Mouse (Mus musculus) left cerebral cortex, postnatal 25 days (tissue): ENCODE data around the gene Phactr3. TPM values are rescaled to one million over a fixed set of nuclear protein-coding genes. Genes with fewer than 3 reads are reported as not detected.
A peak's percentile ranks its signal among the peaks of the same experiment; 100 is the strongest.
"Not testable (repeated sequence)": the region's sequence is repeated elsewhere in the genome, so short reads cannot be mapped to it uniquely, and the experiment has no call there.

Experiments
- DNase-seq, 2 experiments: peaks; one replicate each; pipeline ENCODE4 v3.0.0; 2022; ENCODE audit warnings: low spot score in 2 of 2, mixed read lengths in 1 of 2
- intact Hi-C: fragments of 180-260 bp; cut with DNase I; formaldehyde crosslinking; loops from one replicate; pipeline ENCODE4 v1.15.1; 2025
- total RNA-seq, 2 experiments: library from RNA; stranded (reverse); gene quantifications; 2 replicates each; pipeline ENCODE4 v1.2.3; 2021

Gene Phactr3
- 100 to 1,000 TPM; 158 TPM for total RNA-seq

DNA sequence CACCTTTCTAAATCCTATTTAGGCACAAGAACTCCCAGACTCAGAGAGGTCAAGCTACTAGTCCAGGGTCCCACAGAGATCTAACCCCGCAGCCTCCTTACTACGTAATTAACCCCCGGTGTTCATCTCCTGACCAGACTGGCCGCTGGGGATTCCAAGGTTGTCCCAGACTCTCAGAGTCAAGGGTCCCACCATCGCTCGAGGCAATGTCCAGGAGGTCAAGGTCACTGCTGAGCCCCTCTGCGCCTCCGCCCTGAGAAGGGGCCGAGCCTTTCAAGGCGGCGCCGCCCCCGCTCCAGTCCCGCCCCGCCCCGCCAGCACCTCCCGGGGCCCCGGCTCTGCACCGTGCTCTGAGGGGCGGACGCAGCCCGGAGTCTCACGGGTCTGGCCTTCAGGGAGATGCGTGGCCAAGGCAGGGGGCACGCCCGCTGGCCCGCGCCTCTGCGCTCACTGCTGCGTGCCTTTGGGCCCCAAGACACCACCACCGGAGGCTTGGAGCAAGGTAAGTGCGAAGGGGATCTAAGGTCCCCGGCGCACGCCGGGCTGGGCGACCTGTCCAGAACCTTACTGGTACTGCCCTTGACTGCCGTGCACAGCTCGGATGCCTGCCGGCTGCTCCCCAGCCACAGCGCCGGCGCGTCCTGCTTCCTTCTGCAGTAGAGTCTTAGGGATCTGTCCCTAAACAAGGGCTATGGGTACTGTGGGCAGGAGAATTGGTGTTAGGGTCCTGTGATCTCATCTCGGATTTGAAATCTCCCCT lies at the start of gene Phactr3:
Gene Phactr3, plus strand, starts transcription at position 175 of the 760 bp plus-strand sequence.
- DNase-seq, result no peak
- intact Hi-C loops, result loop anchor here (2.0 kb wide), 1 partner anchor 16 kb away; no protein-coding TSS in a partner anchor

DNA sequence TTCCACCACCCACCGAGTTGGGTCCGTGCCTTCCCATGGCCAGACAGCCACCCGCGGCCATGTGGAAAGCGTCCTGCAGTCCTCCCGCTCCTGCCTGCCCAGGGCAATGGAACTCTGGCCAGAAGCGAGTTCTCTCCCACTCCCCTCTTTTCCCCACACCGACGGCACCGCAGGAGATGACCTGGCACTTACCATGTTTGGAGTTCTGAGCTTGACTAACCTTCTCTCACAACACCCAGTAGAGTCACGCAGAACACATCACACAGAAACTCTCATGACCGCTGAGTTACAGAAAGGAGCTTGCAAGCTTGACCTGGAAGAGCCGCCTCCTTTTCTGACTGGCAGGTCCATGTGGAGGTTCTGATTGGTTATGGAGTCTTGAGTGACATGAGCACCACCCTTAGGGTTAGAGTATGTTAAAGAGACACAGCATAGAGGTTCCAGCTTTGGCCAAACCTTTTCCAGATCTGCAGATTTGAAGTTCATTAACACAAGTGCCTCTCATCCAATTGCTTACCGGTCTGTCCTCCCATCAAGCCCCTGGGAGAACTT lies 40.5 kb upstream of the Phactr3 start, which contains the start of gene Zfp931:
Gene Zfp931, minus strand, starts transcription at position 311 of the 552 bp plus-strand sequence.
- intact Hi-C loops, result not testable (repeated sequence)
- DNase-seq, result peak in 1 of 2 experiments; percentile 34

DNA sequence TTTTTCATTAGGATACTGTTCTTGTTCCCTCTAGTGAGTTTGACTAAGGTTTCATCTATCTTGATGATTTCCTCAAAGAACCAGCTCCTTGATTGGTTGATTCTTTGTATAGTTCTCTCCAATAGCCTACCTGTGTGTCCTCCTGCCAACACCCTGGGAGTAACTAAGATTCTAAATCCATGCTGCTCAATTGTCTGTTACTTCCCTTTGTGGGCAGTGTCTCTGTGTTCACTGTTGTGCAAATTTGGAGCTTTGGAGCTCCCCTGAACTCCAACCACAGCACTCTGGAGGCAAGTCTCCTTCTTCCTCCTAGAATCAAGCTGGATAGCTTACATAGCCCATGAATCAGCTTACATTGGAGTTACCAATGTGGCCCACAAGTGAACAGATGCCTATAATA lies 29.2 kb upstream of the Phactr3 start:
- intact Hi-C loops, result no loop called here
- DNase-seq, result no peak

DNA sequence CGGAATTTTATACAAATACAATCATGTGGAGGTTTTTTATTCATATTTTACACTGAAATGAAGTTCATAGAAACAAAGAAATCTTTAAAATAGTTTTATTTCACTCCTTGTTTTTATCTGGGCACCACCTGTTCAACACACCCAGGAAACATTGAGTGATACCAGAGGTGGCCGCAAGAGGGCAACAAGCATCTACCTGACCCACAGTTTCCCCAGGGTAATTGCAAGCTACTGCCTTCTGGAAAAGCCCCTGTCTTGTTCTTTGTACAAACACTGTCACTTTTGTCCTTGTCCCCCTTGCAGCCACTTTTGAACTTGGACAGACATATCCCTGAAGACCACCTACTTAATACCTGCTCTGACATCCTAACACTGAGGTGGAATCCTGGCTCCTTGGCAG lies 20.8 kb upstream of the Phactr3 start:
- intact Hi-C loops, result loop anchor here (5.0 kb wide), 1 partner anchor 239 kb away; no protein-coding TSS in a partner anchor
- peak; percentile 74 to 80 for DNase-seq

DNA sequence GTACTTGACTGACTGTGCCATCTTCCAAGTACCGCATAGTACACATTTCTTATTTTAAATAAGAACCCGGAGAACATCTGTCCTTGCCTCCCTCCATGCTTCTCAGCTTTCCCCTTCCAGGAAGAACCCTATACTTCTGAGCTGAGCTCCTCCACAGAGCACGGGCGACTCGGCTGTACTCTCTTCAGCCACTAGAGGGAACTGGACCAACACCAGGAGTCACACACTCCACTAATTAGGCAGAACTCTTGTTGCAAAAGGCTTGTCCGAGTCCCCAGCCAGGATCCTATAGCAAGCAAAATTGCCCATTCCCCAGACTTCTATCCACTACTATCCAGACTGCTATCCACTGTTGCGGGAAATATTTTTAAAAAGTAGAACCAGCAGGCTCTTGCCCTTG lies 16.8 kb upstream of the Phactr3 start:
- intact Hi-C loops, result loop anchor here (2.0 kb wide), 1 partner anchor 17 kb away; the partner anchor contains the start of gene Phactr3

DNA sequence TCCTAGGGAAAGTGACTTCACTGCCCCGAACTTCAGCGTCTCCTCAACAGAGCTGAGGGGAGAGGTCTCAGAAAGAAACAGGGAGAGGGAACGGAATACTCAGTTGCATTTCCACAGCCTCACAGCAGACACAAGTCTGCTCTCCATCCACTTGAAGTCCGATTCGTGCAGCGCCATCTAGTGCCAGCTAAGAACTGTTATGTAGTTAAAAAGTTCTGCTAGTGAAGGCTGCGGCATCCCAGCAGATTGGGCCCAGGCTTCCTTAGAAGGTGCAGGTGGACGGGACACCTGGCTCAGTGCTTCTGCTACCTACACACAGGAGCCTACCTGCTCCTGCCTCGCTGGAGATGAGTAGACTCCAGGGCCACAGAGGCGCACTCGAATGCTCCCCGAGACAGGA lies 829 bp upstream of the Phactr3 start:
- peak; percentile 68 to 79 for DNase-seq
- intact Hi-C loops, result loop anchor here (2.0 kb wide), 1 partner anchor 15 kb away; no protein-coding TSS in a partner anchor

More for the DNA sequence above, 16.8 kb upstream of the Phactr3 start:
- peak; percentile 66 to 84 for DNase-seq

DNA sequence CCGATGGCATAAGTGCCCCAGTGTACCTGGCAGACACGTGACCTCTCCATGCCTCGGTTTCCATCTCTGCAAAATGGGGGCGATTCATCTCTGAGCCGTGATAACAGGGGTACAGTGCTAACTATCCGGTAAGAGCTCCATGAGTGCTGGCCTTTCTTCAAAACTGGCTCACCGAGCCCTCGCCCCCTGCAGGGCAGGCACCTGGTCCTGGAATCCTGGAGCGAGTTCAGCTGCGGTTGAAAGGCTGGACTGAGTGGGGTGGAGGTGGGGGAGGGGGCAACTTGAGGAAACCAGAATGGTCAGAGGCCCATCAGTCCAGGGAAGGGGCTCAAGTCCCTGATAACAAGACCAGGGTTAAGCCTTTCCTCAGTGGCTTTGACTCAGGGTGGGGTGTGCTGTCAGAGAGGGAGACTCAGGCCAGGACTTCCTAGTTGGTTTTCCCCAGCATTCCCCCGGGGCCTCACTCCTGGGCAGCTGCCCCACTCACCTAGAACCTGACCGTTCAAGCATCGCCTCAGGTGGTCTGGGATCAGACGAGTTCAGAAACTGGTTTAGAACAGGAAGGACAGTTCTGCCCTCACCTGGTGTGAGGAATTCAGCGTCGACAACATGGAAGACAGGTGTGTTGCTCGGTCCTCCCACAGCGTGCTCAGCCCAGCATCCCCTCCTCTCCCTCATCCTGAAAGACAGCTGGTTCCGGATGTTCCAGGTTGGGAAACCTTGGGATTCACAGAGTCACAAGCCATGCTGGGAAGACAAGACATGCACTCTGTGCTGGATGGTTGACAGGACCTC lies 983 bp downstream of the Phactr3 start:
- DNase-seq, result no peak
- intact Hi-C loops, result loop anchor here (2.0 kb wide), 1 partner anchor 17 kb away; no protein-coding TSS in a partner anchor

DNA sequence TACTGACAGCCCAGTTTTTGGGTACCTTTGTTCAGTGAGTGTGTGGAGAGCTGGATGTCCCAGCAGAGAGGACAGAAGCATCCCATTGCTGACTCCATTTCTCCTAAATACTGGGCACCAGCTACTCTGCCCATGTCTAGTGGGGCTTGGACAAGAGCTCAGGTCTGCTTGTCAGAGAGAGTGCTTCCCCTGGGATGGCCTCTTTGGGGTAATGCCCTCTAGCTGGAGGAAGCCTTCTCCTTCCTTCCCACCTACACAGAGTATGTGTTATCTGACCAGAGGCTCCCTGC lies 1.5 kb downstream of the Phactr3 start:
- intact Hi-C loops, result no loop called here

DNA sequence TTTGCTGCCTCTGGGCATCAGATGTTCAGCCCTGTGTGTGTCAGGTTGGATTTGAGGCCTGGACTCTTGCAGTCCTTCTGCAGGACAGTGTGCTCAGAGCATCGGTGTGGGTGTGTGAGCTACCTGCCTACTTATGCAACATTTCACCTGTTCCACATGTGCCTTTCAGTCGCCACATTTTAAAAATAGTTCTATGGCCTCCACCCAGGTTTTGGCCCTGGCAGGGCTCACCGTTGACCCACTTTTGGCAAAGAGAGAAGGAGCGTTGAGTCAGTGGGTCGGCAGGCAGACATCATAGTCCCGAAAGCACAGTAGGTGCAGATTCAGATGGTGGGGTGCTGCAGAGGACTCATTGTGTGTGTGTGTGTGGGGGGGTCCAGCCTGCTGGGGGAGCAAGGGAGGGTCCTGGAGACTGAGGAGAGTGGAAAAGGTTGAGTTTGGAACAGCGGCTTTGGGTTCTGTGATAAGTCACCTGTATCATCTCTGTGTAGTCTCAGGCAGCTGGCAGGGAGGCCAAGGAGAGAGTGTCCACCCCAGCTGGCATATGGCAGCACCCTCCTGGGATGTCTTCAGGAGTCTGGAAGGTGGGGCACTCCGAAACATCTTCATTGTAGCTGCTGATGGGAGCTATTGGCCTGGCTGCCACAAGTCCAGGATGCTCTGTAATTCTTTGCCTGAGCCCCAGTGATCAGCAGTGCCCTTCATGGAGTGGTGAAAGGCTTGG lies 2.0 kb downstream of the Phactr3 start:
- DNase-seq, result no peak
- intact Hi-C loops, result no loop called here

More for the DNA sequence above, 1.5 kb downstream of the Phactr3 start:
- DNase-seq, result no peak

DNA sequence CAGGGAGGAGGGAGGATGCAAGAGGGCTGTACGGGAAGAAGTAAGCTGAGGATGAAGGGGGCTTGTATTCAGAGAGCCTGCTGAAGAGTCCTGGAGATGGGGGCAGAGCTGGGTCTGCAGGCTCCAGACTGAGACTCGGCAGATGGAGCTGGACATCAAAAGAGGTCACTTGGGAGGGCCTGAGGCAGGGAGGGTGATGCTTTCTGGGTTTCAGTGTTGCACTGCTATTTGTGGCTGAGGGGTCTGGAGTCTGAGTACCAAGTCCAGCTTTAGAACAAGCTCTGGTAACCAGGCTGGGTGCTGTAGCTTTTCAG lies 2.6 kb downstream of the Phactr3 start:
- intact Hi-C loops, result no loop called here
- no peak for DNase-seq

DNA sequence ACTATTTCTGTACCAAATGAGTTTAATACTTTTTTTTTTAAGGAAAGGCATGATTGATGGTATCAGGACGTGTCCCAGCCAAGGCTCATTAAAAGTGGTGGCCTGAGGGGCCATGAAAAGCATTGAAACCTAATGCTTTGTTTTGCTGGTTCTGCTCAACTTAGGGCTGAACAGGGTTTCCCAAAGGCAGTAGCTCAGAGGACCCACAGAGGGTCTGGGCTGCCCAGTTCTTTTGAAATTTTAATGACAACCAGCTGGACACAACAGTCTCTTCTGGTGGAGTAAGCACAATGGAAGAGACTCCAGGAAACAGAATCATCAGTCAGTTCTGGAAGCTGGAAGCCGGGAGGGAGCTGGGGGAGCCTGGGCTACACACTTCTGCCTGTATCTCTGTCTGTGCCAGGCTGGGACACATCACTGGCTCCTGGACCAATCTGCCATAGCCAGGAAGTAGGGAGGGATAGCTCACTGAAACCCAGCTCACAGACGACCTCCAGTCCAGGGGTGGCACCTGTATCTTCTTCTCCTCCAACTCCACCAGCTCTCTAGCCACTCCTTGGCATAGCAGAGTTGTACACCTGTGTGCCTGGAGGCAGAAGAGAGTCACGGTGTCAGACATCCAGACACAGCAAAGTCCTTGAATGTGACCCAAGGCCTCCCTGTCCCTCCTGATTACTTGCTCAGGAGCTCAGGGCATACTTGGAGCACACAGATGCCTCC lies 3.3 kb downstream of the Phactr3 start:
- DNase-seq, result no peak
- intact Hi-C loops, result no loop called here

DNA sequence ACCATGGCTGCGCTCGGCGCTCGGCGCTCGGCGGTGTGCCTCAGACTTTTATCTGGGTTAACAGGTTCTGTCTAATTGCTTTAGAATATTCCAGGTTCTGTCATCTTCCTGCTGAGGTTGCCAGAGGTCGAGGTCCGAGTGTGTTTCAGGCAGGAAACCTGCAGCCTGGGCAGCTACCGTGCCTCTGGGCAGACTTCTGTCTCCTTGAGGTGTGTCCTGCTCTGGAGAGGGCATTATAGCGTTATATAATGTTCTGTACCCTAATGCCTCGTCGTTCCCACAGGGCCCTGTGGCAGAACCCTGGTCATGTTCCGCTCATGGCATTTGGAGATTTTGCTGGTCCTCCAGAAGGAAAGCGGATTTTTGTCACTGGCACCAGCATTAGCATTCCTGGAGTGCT lies 4.7 kb downstream of the Phactr3 start:
- DNase-seq, result no peak
- intact Hi-C loops, result no loop called here

DNA sequence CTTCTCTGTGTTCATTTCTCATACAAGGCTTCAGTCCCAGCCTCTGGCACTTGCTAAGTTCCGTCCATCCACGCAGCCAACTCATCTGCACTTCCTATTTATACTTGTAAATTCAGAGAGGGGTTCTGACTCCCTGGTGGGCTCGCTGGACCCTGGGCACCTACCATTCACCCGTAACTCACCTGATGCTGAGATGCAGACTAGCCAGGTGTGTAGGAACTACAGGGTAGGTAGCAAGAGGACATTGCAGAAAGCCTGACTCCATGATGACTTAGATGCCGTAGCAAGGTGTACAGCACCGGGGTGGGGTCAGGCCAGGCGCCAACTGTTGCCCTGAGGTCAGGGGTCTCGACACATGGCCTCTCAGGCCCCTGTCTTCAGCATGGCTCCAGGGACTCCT lies 6.7 kb downstream of the Phactr3 start:
- intact Hi-C loops, result no loop called here
- no peak for DNase-seq

DNA sequence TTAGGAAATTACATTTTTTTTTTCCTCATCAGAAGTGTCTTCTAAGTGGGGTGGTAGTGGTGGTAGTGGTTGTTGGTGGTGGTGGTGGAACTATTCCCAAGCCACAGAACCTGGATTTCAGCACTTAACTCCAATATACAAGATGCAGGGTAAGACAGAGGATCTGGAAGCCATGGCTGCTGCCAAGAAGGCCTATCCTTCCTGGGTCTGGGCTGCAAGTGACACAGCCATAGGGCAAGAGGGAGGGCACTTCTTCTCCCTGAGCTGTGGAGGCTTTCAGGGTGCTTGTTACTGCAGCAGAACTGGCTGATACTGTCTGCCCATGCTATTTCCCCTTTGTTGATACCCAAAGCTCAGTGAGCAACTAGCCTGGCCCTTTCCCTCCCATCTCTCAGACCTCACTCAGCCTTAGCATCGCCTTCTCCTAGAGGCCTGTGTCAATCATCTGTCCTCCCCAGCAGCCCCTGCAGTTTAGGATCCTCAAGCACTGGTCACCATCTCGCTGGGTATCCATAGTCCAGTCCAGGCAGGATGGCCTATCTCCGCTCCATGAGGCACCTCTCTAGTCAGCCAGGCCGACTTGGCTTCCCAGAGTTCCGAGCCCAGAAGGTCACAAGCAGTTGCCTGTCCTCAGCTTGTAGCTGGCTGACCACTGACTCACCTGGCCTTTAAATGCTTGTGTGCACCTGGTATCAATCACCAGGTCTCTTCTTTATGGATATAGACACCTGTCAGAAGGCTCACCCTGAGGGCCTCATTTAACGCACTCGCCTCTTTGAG lies 7.5 kb downstream of the Phactr3 start:
- intact Hi-C loops, result no loop called here
- DNase-seq, result no peak

DNA sequence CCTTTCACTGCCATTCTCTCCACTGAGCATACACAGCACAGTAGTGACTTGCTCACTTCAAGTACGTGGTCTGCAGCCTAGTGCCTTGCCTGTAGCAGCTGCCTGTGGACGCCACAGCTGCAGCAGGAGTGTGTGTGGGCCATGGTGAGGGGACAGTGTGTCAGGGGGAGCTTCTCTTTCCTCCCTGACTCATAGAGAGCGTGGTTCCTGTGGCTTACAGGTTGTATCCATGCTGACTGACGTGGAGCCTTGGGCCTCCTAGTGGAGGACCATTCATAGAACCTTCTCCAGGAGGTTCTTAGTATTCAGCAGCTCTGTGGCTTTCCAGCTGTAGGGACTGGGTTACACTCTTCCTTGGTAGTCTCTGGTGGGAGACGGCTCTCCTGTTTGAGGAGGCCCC lies 9.8 kb downstream of the Phactr3 start:
- DNase-seq, result no peak
- intact Hi-C loops, result no loop called here

DNA sequence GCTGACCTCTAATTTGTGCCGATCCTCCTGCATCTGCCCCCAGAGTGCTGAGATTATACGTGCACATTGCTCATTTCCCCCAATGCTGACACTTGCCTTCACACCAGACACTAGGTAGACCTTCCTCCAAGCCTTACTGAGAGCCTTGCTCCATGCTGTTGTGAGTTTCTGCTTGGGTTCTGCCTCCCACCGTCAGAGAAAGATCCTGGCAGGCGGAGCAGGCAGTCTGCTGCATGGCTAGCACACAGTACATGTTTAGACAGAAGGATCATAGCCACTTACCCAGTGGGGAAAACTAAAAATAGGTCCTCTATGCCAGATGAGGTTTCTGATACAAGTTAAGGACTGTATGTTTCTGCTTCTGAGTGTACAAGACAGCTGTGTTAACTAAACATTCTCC lies 10.4 kb downstream of the Phactr3 start:
- DNase-seq, result peak in 1 of 2 experiments; percentile 61
- intact Hi-C loops, result no loop called here

DNA sequence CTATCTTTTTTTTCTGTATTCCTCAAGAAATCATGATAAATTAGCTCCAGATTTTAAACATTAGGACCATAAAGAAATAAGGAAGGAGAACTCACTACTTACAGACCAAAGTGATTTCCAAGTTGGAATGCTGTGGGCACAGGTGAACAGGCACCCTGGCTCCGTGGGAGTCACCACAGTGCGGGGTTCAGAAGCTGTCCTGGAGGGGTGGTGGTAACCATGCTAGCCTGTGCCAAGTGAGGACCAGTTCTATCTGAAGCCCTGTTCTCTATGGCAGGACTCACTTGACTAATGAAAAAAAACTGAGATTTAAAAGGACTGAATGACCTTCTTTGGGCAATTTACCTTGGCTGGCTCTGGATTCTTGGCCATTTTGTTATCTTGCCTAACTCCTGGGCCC lies 10.9 kb downstream of the Phactr3 start:
- intact Hi-C loops, result no loop called here
- no peak for DNase-seq

DNA sequence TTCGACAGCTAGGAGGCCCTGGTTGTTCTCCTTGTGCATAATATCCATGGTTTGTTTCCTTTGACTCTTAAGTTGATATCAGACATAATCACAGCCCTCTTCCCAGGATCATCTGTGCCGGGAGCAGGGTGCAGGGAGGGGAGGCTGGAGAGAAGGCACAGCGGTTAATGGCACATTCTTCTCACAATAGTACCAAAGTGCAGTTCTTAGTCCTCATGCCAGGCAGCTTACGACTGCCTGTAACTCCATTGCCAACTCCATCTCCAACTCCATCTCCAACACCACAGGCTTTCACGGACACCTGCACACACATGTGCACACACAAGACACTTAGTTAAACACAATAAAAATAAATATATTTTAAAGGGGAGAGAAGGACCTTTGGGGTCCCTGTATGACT lies 11.8 kb downstream of the Phactr3 start:
- DNase-seq, result no peak
- intact Hi-C loops, result no loop called here

DNA sequence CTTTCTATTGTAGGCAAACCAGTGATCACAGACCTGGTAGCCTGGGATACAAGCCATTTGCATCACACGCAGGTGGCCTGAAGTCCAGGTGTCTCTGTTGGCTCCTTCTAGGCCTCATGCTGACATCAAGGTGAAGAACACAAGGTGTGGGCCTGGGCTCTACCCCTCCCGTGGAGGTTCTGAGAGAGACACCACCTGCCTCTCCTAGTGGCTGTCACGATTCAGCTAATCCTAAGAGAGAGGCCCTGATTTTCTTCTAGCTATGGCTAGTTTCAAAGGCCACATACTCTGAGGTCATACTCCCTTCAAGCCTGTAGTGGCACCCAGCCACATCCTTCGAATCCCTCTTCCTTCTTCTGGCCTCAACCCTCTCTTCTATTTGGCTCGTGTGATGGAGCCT lies 12.2 kb downstream of the Phactr3 start:
- DNase-seq, result no peak
- intact Hi-C loops, result no loop called here
